Mouse (Mus musculus) bone marrow macrophage, adult 2 months (primary cell): ENCODE measurements around the gene Ppp1r3c.

Experiments used
- CTCF ChIP-seq: IDR thresholded peaks from 2 replicates; pipeline ENCODE4 v1.5.1; 2012; ENCODE audit warnings: low read depth, mild to moderate bottlenecking, low read length, moderate library complexity
- POLR2A ChIP-seq: IDR thresholded peaks from 2 replicates; pipeline ENCODE4 v1.6.1; 2012; ENCODE audit warnings: mild to moderate bottlenecking, low read depth, low read length, borderline replicate concordance

DNA sequence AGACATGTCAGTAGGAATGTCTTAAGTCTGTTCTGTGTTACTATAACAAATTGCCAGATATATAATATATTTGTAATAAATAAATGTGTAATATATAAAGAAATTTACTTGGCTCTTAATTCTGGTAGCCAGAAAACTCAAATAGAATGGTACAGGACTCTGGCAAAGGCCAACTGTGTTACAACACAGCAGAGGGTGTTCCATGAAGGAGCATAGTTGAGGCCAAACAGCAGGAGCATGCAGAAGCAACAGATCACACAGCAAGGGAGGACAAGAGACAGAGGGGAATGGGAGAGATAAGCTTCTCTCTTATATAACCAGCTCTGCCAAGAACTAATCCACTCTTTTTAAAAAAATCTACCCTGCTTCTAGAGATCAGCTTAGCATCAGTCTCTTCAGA is 5.9 kb upstream of the Ppp1r3c start:
- TF ChIP-seq CTCF (no peak), POLR2A (no peak)
